Mouse (Mus musculus) liver, postnatal 0 days (tissue): Measurements from ENCODE around the gene Fbxl15. TPM values are rescaled to one million over a fixed set of nuclear protein-coding genes. Genes with fewer than 3 reads are reported as not detected.

Source experiments
- ATAC-seq: fragments of 200-750 bp; cut with Nextera tagmentation; 2 replicates; pipeline ENCODE4 v1.8.0; 2017; ENCODE audit warnings: mild to moderate bottlenecking, moderate library complexity
- DNase-seq: peaks from one replicate; pipeline ENCODE4 v3.0.0-alpha.2; 2016
- H3K27ac ChIP-seq: fragments of 300-500 bp; sonication (generic); 2 replicates; pipeline ENCODE4 v1.5.1; 2014; ENCODE audit warnings: antibody characterized with exemption, moderate library complexity, mild to moderate bottlenecking, low read depth
- H3K27me3 ChIP-seq: fragments of 300-500 bp; sonication (generic); 2 replicates; pipeline ENCODE4 v1.6.1; 2014; ENCODE audit warnings: low read length, control low read depth, mixed read lengths; ENCODE audit not compliant: insufficient read depth
- H3K36me3 ChIP-seq: fragments of 300-500 bp; sonication (generic); replicated peaks from 2 replicates; pipeline ENCODE4 v1.6.1; 2014; ENCODE audit warnings: mild to moderate bottlenecking, control low read depth, low read length, moderate library complexity, mixed read lengths; ENCODE audit not compliant: insufficient read depth
- H3K4me1 ChIP-seq: fragments of 300-500 bp; sonication (generic); 2 replicates; pipeline ENCODE4 v1.6.1; 2014; ENCODE audit warnings: antibody characterized with exemption, mild to moderate bottlenecking, control low read depth; ENCODE audit not compliant: insufficient read depth
- H3K4me2 ChIP-seq: fragments of 300-500 bp; sonication (generic); 2 replicates; pipeline ENCODE4 v1.6.1; 2014; ENCODE audit warnings: low read depth, mild to moderate bottlenecking, low read length, moderate library complexity, mixed read lengths
- H3K4me3 ChIP-seq: fragments of 300-500 bp; sonication (generic); 2 replicates; pipeline ENCODE4 v1.5.1; 2014; ENCODE audit warnings: low read depth, low read length
- H3K9ac ChIP-seq: fragments of 300-500 bp; sonication (generic); replicated peaks from 2 replicates; pipeline ENCODE4 v1.6.1; 2014; ENCODE audit warnings: mild to moderate bottlenecking, moderate library complexity
- H3K9me3 ChIP-seq: fragments of 300-500 bp; sonication (generic); 2 replicates; pipeline ENCODE4 v1.6.1; 2016; ENCODE audit warnings: mild to moderate bottlenecking, control low read depth, low read length, mixed read lengths
- CTCF ChIP-seq: sonication (generic); IDR thresholded peaks from 2 replicates; pipeline ENCODE4 v1.5.1; 2016; ENCODE audit warnings: antibody characterized with exemption, low read depth
- EP300 ChIP-seq: IDR thresholded peaks from 2 replicates; pipeline ENCODE4 v1.6.1; 2016; ENCODE audit warnings: antibody characterized with exemption, low read depth, mild to moderate bottlenecking
- WGBS: fragments of 180-500 bp; shearing (Covaris S2); extraction: QIAGEN DNeasy Blood & Tissue Kit; methylation state at CpG from one replicate; pipeline ENCODE4 v1.1.7; 2014; ENCODE audit not compliant: insufficient replicate concordance; 5-methylcytosine and 5-hydroxymethylcytosine counted together
- polyA plus RNA-seq: library from polyadenylated mRNA; unstranded; fragments of >200 nt; fragmentation: Nextera tagmentation; extraction: Ambion mirVana; gene quantifications from 2 replicates; pipeline ENCODE4 v1.2.1, GENCODE M21; 2015

Gene Fbxl15
- polyA plus RNA-seq, 1 experiment from 2014 or later = 8.8 TPM

DNA sequence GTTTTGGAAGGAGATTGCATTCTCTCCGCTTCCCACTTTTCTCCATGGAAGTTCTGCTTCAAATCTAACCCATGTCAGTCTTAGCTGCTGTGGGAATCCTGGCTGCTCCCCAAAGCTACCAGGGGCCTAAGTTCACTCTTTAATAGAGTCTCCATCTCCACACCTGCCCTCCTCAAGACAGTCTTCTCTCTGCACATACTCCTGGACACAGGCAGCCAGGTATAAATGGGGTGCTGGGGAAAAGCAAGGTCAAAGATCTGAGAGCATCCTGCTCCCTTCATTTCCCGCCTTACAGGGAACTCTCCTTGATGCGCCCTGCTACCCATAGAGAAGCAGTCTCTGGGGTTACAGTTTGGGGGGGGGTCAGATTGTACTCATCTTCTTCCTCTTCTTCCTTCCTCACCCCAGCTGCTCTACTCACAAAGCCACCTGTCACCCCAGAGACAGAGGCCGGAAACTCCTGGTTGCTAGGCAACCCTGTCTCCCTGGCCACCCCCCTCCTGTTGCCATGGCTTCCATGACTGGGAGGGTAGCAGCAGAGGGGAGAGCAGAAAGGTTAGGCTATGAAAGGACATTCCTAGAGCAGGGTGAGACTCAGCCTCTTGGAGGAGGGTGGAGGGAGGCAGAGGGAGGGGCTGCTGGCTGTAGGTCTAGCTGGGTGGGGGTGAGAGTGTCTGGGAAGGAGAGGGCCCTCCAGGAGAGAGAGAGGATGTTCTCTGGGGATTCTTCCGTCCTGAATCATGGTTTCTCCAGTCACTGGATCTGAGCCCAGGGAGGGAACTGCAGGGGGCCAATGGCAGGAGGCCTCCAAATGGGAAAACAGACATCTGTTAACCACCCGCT, 6.7 kb upstream of the Fbxl15 start:
- DNase-seq (peak; percentile 8), ATAC-seq (no peak)
- H3K9ac ChIP-seq = no peak overlapping the region
- peaks cover 97% of the 10 kb centered on the region for H3K27me3 ChIP-seq
- H3K4me2 ChIP-seq = no peak overlapping the region
- no peak overlapping the region for H3K27ac ChIP-seq
- no peak overlapping the region for H3K4me3 ChIP-seq
- H3K4me1 ChIP-seq = peaks cover 17% of the 10 kb centered on the region
- WGBS = 33% methylated on average over 6 of the region's 6 CpGs
- H3K9me3 ChIP-seq = no peaks in the 10 kb centered on the region
- H3K36me3 ChIP-seq = no peaks in the 10 kb centered on the region
- TF ChIP-seq CTCF (no peak), EP300 (no peak)

DNA sequence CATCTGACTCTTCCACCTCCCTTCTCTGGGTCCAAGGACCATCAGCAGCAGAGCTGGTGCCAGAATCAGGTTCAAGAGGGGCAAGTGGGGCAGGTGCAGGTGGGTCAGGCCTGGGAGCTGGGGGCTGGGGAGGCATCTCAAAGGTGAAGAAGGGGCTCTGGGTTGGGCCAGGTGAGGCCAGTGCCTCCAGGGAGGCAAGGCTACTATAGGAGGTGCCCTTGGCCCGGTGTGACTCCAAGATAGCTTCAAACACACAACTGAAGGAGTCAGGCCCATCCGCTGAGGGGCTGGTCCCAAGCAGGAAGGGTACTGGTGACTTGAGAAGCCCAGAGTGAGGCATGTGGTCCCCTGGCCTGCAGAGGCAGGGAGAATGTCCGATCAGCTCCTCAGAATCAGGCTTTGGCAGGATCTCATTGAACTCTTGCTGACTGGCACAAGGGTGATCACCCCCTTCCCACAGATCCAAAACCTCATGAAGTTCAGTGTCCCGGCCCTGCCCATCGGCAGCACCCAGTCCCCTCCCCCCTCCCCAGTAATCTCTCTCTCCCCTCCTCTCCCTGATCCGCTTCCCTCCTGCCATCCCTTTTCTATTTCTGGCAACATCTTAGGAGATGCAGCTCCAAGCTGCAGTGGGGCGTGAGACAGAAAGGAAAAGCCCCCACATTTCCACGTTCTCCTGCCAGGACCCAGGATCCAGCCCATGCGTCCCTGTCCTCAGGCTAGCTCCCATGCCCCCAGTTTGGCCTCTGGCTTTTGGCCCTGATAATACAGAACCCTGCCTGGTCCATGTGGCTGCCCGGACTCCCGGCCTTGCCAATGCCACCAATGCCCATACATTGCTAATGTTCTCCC, 5.6 kb upstream of the Fbxl15 start:
- WGBS = 56% methylated on average over 11 of the region's 11 CpGs
- Histone ChIP-seq H3K4me2 (no peak overlapping the region), H3K27ac (no peak overlapping the region), H3K4me1 (peaks cover 21% of the 10 kb centered on the region), H3K9me3 (no peaks in the 10 kb centered on the region), H3K9ac (no peak overlapping the region), H3K27me3 (peaks cover 93% of the 10 kb centered on the region), H3K36me3 (no peaks in the 10 kb centered on the region), H3K4me3 (no peak overlapping the region)
- TF ChIP-seq CTCF (no peak), EP300 (no peak)
- DNase-seq (no peak), ATAC-seq (no peak)

DNA sequence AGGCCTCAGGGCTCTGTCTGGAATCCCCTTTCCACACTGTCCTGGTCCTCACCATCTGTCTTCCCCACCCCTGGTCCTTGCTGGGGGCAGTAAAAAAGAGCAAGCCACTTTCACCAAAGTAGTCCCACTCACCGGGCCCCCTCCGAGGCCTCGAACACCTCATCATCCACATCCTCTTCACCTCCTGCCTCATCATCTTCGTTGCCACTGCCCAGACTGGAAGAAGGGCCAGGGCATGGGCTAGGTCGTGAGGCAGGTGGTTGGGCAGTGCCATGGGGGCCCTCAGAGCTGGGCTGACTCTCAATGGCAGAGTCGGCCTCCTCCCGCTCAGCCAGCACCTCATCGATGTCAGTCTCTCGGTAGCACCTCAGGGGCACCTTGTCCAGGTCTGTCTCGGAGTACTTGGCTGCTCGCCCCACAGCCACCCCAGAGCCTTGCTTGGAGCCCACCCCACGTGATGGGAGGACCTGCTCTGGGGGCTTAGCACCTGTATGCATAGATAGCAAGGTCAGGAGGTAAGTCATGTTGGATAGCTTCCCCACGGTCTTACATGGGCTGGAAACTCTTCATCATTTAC, 4.9 kb upstream of the Fbxl15 start:
- Histone ChIP-seq H3K9ac (no peak overlapping the region), H3K27ac (no peak overlapping the region), H3K4me3 (no peak overlapping the region), H3K4me2 (no peak overlapping the region), H3K36me3 (no peaks in the 10 kb centered on the region), H3K9me3 (no peaks in the 10 kb centered on the region), H3K4me1 (peaks cover 21% of the 10 kb centered on the region), H3K27me3 (peaks cover 88% of the 10 kb centered on the region)
- DNase-seq (no peak), ATAC-seq (no peak)
- 70% methylated on average over 13 of the region's 13 CpGs for WGBS
- no peak for TF ChIP-seq EP300
- TF ChIP-seq CTCF = no peak

DNA sequence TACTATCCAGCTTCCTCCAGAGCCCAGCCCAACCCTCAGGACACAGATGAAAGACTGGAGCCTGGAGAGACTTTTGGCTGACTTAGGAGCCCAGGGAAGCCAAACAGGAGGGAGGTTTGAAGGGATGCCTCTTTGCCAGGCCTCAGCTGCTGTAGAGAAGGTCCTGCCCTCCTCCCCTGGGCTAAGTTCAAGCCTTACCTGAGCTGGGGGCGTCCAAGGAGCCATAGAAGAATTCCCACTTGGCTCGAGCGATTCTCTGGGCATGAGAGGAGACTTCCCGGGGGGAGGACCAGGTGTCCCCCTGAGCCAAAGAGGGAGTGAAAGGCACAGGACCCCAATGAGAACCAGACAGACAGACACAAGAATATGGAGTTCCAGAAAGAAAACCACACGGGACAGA, 4.3 kb upstream of the Fbxl15 start:
- Histone ChIP-seq H3K4me2 (no peak overlapping the region), H3K9ac (no peak overlapping the region), H3K36me3 (no peaks in the 10 kb centered on the region), H3K27me3 (peaks cover 81% of the 10 kb centered on the region), H3K27ac (no peak overlapping the region), H3K4me3 (no peak overlapping the region), H3K4me1 (peaks cover 23% of the 10 kb centered on the region), H3K9me3 (no peaks in the 10 kb centered on the region)
- TF ChIP-seq EP300 = no peak
- WGBS = 53% methylated on average over 5 of the region's 5 CpGs
- ATAC-seq (no peak), DNase-seq (no peak)

DNA sequence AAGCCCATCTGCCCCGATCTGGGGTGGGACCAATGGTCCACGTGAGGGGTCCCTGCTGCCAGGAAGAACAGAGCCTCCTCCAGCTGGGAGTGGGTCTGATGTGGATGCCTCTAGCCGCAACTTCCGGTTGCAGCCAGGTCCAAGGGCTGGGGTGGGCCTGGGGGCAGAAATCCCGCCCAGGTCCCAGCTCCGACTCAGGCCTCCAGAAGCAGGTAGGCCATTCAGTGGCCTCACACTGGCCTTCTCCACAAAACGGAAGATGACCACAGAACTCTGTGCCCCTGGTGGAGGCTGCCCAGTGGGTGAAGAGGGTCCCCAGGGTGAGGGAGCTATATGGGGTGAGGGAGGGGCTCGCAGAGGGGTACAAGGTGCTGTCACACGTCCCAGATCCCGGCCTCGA, 3.6 kb upstream of the Fbxl15 start:
- WGBS = 54% methylated on average over 11 of the region's 11 CpGs
- no peak overlapping the region for H3K27ac ChIP-seq
- DNase-seq (no peak), ATAC-seq (no peak)
- H3K36me3 ChIP-seq = no peaks in the 10 kb centered on the region
- H3K9ac ChIP-seq = no peak overlapping the region
- TF ChIP-seq CTCF (no peak), EP300 (no peak)
- no peak overlapping the region for H3K4me2 ChIP-seq
- H3K4me1 ChIP-seq = peaks cover 24% of the 10 kb centered on the region
- peaks cover 75% of the 10 kb centered on the region for H3K27me3 ChIP-seq
- H3K9me3 ChIP-seq = no peaks in the 10 kb centered on the region
- H3K4me3 ChIP-seq = no peak overlapping the region

DNA sequence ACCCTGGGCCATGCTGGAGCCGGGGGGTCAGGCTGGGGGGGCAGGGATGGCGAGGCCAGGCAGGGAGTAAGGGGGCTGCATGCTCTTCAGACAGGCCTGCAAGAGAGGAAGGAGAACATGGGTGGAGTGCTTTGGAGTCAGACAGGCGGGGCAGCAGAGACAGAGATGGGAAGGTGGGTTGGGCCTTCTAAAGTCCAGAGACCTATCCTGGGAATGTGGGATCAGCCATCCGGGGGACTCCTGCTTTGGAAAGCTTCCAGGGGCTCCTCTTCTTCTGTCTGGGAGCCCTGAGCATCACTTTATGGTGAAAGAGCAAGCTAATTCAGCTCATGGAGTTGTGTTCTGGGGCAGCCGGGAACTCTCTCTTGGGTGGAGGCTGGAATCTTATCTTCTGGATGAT, 3.1 kb upstream of the Fbxl15 start:
- H3K9ac ChIP-seq = no peak overlapping the region
- H3K27ac ChIP-seq = no peak overlapping the region
- peaks cover 69% of the 10 kb centered on the region for H3K27me3 ChIP-seq
- WGBS = 54% methylated on average over 5 of the region's 5 CpGs
- no peak overlapping the region for H3K4me2 ChIP-seq
- H3K4me3 ChIP-seq = no peak overlapping the region
- no peak for DNase-seq
- ATAC-seq = no peak
- TF ChIP-seq CTCF (no peak), EP300 (no peak)
- H3K4me1 ChIP-seq = peaks cover 30% of the 10 kb centered on the region
- no peaks in the 10 kb centered on the region for H3K9me3 ChIP-seq
- H3K36me3 ChIP-seq = no peaks in the 10 kb centered on the region
